Mouse (Mus musculus): ENCODE results near the gene Tuba1c.

- no peak for TF ChIP-seq GATA1 (IDR thresholded peaks at IDR 0.05; ENCODE audit: low read length)
- no peak for TF ChIP-seq TAL1 (IDR thresholded peaks at IDR 0.05; ENCODE audit: low read length)
Measured at GRCm38 (mm10) chr15:98984681-98985080, 45.0 kb upstream of the Tuba1c start.

All from erythroblast, embryonic 14.5 days (primary cell).